17 mouse cellular contexts compared by ENCODE assay signal in the genomic region with DNA sequence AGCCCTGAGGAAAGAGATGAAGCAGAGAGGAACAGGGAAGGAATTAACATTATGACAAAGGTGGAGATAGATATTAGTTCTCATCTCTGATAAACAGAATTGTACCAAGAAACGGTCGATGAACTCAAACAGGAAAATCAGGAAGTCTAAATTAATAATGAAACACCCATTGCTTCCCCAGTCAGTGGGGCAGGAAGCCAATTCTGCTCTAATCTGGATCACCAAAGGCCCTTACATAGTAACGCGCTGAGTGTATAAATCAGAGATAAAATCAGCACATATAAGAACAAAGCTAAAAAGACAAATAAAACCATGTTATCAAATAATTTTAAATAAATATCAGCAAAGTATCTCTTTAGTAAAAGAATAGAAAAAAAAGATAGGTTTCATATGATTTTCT. TPM values are rescaled to one million over a fixed set of nuclear protein-coding genes. Genes with fewer than 3 reads are reported as not detected.
A peak's percentile ranks its signal among the peaks of the same experiment; 100 is the strongest.
DNase-seq lines count a peak whose midpoint lies in the region; ATAC-seq lines count a peak whose summit lies in the region.
"Had no signal": no experiment of that assay in that cellular context is flagged by ENCODE, and none has a peak within 500 bp of the region (broad histone marks: within the 10 kb centered on the region; RNA-seq: fewer than 3 reads in every experiment).

No protein-coding gene starts in this region.

- 60% methylated on average over 4 of the region's 4 CpGs for WGBS in kidney, embryonic 15.5 days
- 65% methylated on average over 4 of the region's 4 CpGs for WGBS in intestine, embryonic 16.5 days
- 94% methylated on average over 4 of the region's 4 CpGs for WGBS in forebrain, embryonic 11.5 days

- H3K27ac ChIP-seq in kidney, embryonic 15.5 days: no peak overlapping the region
- H3K27ac ChIP-seq in intestine, embryonic 16.5 days (ENCODE audit: low read length): no peak overlapping the region
- H3K27ac ChIP-seq in forebrain, embryonic 11.5 days (ENCODE audit: low read depth, low read length): no peak overlapping the region
- H3K27ac ChIP-seq: heart, embryonic 15.5 days; hindbrain, embryonic 15.5 days; liver, embryonic 12.5 days; macrophage had no signal

- H3K4me1 ChIP-seq in kidney, embryonic 15.5 days: peaks cover 16% of the 10 kb centered on the region
- H3K4me1 ChIP-seq in intestine, embryonic 16.5 days (ENCODE audit: control insufficient read depth, insufficient read depth, low read length): peaks cover 5% of the 10 kb centered on the region; the same call in 1 of the 2 replicates
- no peaks in the 10 kb centered on the region for H3K4me1 ChIP-seq in forebrain, embryonic 11.5 days (replicated peaks; ENCODE audit: control insufficient read depth, insufficient read depth, low read length)
- H3K4me1 ChIP-seq: hindbrain, embryonic 15.5 days; liver, embryonic 12.5 days had no signal

- no peak overlapping the region for H3K4me3 ChIP-seq in kidney, embryonic 15.5 days (replicated peaks)
- no peak overlapping the region for H3K4me3 ChIP-seq in intestine, embryonic 16.5 days (ENCODE audit: low read length)
- H3K4me3 ChIP-seq in forebrain, embryonic 11.5 days (ENCODE audit: low read depth, low read length): no peak overlapping the region
- H3K4me3 ChIP-seq: heart, embryonic 15.5 days; hindbrain, embryonic 15.5 days; liver, embryonic 12.5 days had no signal

- no peak overlapping the region for H3K9ac ChIP-seq in kidney, embryonic 15.5 days
- no peak overlapping the region for H3K9ac ChIP-seq in intestine, embryonic 16.5 days (ENCODE audit: low read depth, low read length)
- H3K9ac ChIP-seq in forebrain, embryonic 11.5 days (ENCODE audit: low read length): no peak overlapping the region
- H3K9ac ChIP-seq: heart, embryonic 15.5 days; hindbrain, embryonic 15.5 days; liver, embryonic 12.5 days had no signal

- no peaks in the 10 kb centered on the region for H3K9me3 ChIP-seq in kidney, embryonic 15.5 days (replicated peaks)
- H3K9me3 ChIP-seq in intestine, embryonic 16.5 days (ENCODE audit: control insufficient read depth, low read length): no peaks in the 10 kb centered on the region
- H3K9me3 ChIP-seq in forebrain, embryonic 11.5 days (ENCODE audit: control insufficient read depth, low read length): no peaks in the 10 kb centered on the region
- H3K9me3 ChIP-seq: heart, embryonic 15.5 days; hindbrain, embryonic 15.5 days; liver, embryonic 12.5 days had no signal

- no peak for ATAC-seq in kidney, embryonic 15.5 days (replicated peaks; ENCODE audit: low FRiP score)
- ATAC-seq in intestine, embryonic 16.5 days: 0 out of 2 replicates have a peak, but pooled peaks have one; percentile 45
- no peak for ATAC-seq in forebrain, embryonic 11.5 days (replicated peaks; ENCODE audit: low FRiP score)
- ATAC-seq: forebrain, embryonic 16.5 days; liver, embryonic 12.5 days had no signal

- H3K27me3 ChIP-seq in kidney, embryonic 15.5 days: no peaks in the 10 kb centered on the region
- no peaks in the 10 kb centered on the region for H3K27me3 ChIP-seq in intestine, embryonic 16.5 days (replicated peaks; ENCODE audit: control insufficient read depth, insufficient read depth, low read length)
- no peaks in the 10 kb centered on the region for H3K27me3 ChIP-seq in forebrain, embryonic 11.5 days (ENCODE audit: control insufficient read depth, insufficient read depth, low read length)
- H3K27me3 ChIP-seq: heart, embryonic 15.5 days; hindbrain, embryonic 15.5 days; liver, embryonic 12.5 days had no signal

- H3K36me3 ChIP-seq in kidney, embryonic 15.5 days: peaks cover 33% of the 10 kb centered on the region
- peaks cover 3% of the 10 kb centered on the region; the same call in 1 of the 2 replicates for H3K36me3 ChIP-seq in intestine, embryonic 16.5 days (ENCODE audit: control insufficient read depth, insufficient read depth, low read length)
- H3K36me3 ChIP-seq in forebrain, embryonic 11.5 days (ENCODE audit: control insufficient read depth, insufficient read depth, low read length): no peaks in the 10 kb centered on the region; the same call in 1 of the 2 replicates

- DNase-seq in adrenal gland, postnatal 36 days: peak; percentile 20 to 33
- DNase-seq in adrenal gland, postnatal 25 days: no peak
- DNase-seq in kidney, postnatal 14 days: peak; percentile 36
- peak; percentile 46 for DNase-seq in 416B (ENCODE audit: low read depth)
- no peak for DNase-seq in frontal cortex, postnatal 36 days (ENCODE audit: low spot score in 2 of 2)
- DNase-seq in forebrain, embryonic 11.5 days (ENCODE audit: low spot score): no peak
- DNase-seq: B cell, adult 2 months; cerebellum, adult 9-11 months; midbrain, embryonic 14.5 days; right cerebral cortex, adult 18-20 months had no signal

- H3K4me2 ChIP-seq in kidney, embryonic 15.5 days: no peak overlapping the region
- H3K4me2 ChIP-seq in intestine, embryonic 16.5 days (ENCODE audit: low read depth, low read length): no peak overlapping the region
- no peak overlapping the region for H3K4me2 ChIP-seq in forebrain, embryonic 11.5 days (ENCODE audit: low read depth, low read length, severe bottlenecking)
- H3K4me2 ChIP-seq: heart, embryonic 15.5 days; hindbrain, embryonic 15.5 days; liver, embryonic 12.5 days had no signal

RNA-seq across cellular contexts. Expression of gene Slc30a7, which starts 15.1 kb away (rescaled TPM):
- 10 to 100 TPM; 31.9 to 42.0 TPM for total RNA-seq in adrenal gland, postnatal 36 days (2021)
- total RNA-seq in adrenal gland, postnatal 25 days (2021): 26.2 and 42.6 TPM in 2 replicates
- polyA plus RNA-seq in kidney, embryonic 15.5 days (2015; fragmentation: Nextera tagmentation; extraction: Ambion mirVana): 27.5 and 31.5 TPM in 2 replicates
- 36.2 and 38.0 TPM in 2 replicates for polyA plus RNA-seq in intestine, embryonic 16.5 days (2015; fragmentation: Nextera tagmentation; extraction: Ambion mirVana)
- 28.0 and 31.0 TPM in 2 replicates for polyA plus RNA-seq in forebrain, embryonic 11.5 days (2014; fragmentation: Nextera tagmentation; extraction: Ambion mirVana)

RNA-seq across cellular contexts. Expression of gene Extl2, which starts 15.2 kb away (rescaled TPM):
- total RNA-seq in adrenal gland, postnatal 36 days (2021): 10 to 100 TPM; 11.9 to 25.7 TPM
- 25.1 and 26.4 TPM in 2 replicates for total RNA-seq in adrenal gland, postnatal 25 days (2021)
- 19.9 TPM in 2 replicates for polyA plus RNA-seq in kidney, embryonic 15.5 days (2015; fragmentation: Nextera tagmentation; extraction: Ambion mirVana)
- 14.9 and 17.0 TPM in 2 replicates for polyA plus RNA-seq in intestine, embryonic 16.5 days (2015; fragmentation: Nextera tagmentation; extraction: Ambion mirVana)
- 23.4 and 24.5 TPM in 2 replicates for polyA plus RNA-seq in forebrain, embryonic 11.5 days (2014; fragmentation: Nextera tagmentation; extraction: Ambion mirVana)

Comparison
In these comparisons a context has a peak if more than half of its experiments do, and no peak if none do; other contexts are left out.
1. DNase-seq: peak in adrenal gland, postnatal 36 days (2 of 2), kidney, postnatal 14 days (single experiment) and 416B (single experiment); none in adrenal gland, postnatal 25 days (single experiment), frontal cortex, postnatal 36 days (0 of 2) and forebrain, embryonic 11.5 days (single experiment).